Mouse (Mus musculus): ENCODE results near the gene Ccnb1. TPM values are rescaled to one million over a fixed set of nuclear protein-coding genes. Genes with fewer than 3 reads are reported as not detected.
A peak's percentile ranks its signal among the peaks of the same experiment; 100 is the strongest.

Gene Ccnb1
- polyA plus RNA-seq, 1 experiment from 2014 or later: 40.7 TPM

- Histone ChIP-seq H3K36me3 (replicated peaks; ENCODE audit: control insufficient read depth, insufficient read depth) (no peaks in the 10 kb centered on the region), H3K4me2 (replicated peaks) (0 out of 2 replicates have a peak overlapping the region, but pooled peaks have one; percentile 94), H3K27ac (no peak overlapping the region), H3K9ac (no peak overlapping the region), H3K4me3 (replicated peaks; ENCODE audit: low read length) (no peak overlapping the region), H3K27me3 (ENCODE audit: control insufficient read depth, insufficient read depth, low read length) (no peaks in the 10 kb centered on the region), H3K9me3 (ENCODE audit: control insufficient read depth, low read length) (no peaks in the 10 kb centered on the region), H3K4me1 (replicated peaks; ENCODE audit: control insufficient read depth, insufficient read depth, low read length) (peaks cover 6% of the 10 kb centered on the region; the same call in 1 of the 2 replicates)
- ATAC-seq (ENCODE audit: low FRiP score) (no peak), DNase-seq (ENCODE audit: low spot score) (no peak)
- WGBS: 68% methylated on average over 6 of the region's 6 CpGs
Observed at GRCm38 (mm10) chr13:100776710-100777109, 9.7 kb downstream of the Ccnb1 start.

DNA sequence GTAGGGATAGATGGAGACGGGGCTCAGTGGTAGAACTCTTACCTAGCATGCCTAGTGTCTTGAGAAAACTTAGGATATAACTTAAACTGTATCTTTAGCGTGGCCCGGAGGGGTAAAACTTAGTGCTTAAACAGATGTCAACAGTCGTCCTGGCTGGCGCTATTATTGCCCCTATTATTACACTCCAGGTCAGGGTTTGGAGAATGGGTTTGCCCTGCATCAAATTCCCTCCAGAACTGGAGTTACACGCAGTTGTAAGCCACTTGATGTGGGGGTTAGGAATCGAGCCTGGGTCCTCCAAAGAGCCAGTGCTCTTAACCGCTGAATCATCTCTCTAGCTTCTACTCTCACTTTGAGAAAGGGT, 10.3 kb downstream of the Ccnb1 start:
- DNase-seq (ENCODE audit: low spot score) (no peak), ATAC-seq (ENCODE audit: low FRiP score) (peak; percentile 44)
- Histone ChIP-seq H3K36me3 (replicated peaks; ENCODE audit: control insufficient read depth, insufficient read depth) (no peaks in the 10 kb centered on the region), H3K4me1 (replicated peaks; ENCODE audit: control insufficient read depth, insufficient read depth, low read length) (peaks cover 6% of the 10 kb centered on the region; the same call in 1 of the 2 replicates), H3K27me3 (ENCODE audit: control insufficient read depth, insufficient read depth, low read length) (no peaks in the 10 kb centered on the region), H3K9me3 (ENCODE audit: control insufficient read depth, low read length) (no peaks in the 10 kb centered on the region), H3K9ac (peak overlapping the region; percentile 49), H3K4me3 (replicated peaks; ENCODE audit: low read length) (peak overlapping the region; percentile 64), H3K27ac (peak overlapping the region; percentile 66; the same call in 1 of the 2 replicates), H3K4me2 (replicated peaks) (peak overlapping the region; percentile 94)
- 13% methylated on average over 8 of the region's 8 CpGs for WGBS

DNA sequence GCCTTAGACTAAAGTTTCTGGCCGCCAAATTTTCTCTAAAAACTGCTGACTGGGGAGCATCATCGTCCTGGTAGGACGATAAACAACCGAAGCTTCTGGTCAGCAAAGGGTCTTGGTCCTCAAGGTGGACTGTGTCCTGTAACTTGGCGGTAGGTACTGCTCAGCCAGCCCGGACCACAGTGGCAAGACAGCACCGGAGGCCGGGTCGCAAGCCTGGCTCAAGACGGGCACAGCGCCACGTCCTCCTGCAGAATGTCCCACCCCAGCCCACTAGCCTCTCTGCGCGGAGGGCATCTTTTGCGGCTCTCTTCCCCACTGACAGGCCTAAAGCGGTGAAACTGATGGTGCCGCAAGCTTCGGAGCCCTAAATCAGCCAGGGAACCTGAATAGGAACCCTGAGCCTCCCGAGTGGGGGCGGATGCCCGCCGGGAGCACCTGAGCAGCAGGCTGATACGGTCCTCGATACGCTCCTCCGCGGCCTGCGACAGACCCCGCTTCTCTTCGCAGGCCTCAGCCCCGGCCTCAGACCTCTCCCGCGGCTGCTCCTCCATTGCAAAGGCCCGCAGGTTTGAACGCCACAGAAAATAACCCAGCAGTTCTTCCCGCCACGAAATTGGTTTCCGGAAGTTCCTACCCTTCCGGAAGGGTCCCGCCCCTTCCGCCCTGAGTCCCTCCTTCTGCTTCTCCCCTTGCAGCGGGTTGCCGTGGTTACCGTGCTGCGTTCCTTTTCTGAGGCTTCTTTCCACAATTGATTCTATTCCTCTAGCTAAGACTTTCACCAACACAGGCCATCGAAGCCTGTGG, 10.9 kb downstream of the Ccnb1 start, which contains the start of gene Cenph:
Gene Cenph, minus strand, starts transcription at position 648 of the 804 bp plus-strand sequence.
- Histone ChIP-seq H3K27ac (peak within 1 kb of the TSS; percentile 66; the same call in 1 of the 2 replicates), H3K9me3 (ENCODE audit: control insufficient read depth, low read length) (no peaks in the 10 kb centered on the region), H3K4me3 (replicated peaks; ENCODE audit: low read length) (peak within 1 kb of the TSS; percentile 64), H3K27me3 (ENCODE audit: control insufficient read depth, insufficient read depth, low read length) (no peaks in the 10 kb centered on the region), H3K4me1 (replicated peaks; ENCODE audit: control insufficient read depth, insufficient read depth, low read length) (peaks cover 6% of the 10 kb centered on the region; the same call in 1 of the 2 replicates), H3K36me3 (replicated peaks; ENCODE audit: control insufficient read depth, insufficient read depth) (no peaks in the 10 kb centered on the region), H3K9ac (peak within 1 kb of the TSS; percentile 52), H3K4me2 (replicated peaks) (peak within 1 kb of the TSS; percentile 94)
- under 1% methylated on average over 46 of the region's 46 CpGs for WGBS
- DNase-seq (ENCODE audit: low spot score) (peak; percentile 88), ATAC-seq (ENCODE audit: low FRiP score) (peak; percentile 95)

DNA sequence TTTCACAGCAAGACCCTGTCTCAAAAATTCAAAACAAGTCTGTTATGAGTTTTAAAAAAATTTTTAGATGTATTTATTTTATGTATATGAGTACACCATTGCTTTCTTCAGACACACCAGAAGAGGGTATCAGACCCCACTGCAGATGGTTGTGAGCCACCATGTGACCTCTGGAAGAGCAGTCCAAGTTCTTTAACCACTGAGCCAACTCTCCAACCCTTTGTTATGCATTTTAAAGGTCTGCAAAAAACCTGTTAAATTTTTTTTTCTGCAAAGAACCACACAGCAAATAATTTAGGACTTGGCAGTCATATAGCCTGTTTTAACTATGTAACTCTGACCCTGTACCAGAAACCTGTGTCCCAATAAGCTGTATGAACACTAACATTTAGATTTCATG, 11.7 kb downstream of the Ccnb1 start:
- DNase-seq (ENCODE audit: low spot score): no peak
- Histone ChIP-seq H3K27me3 (ENCODE audit: control insufficient read depth, insufficient read depth, low read length) (no peaks in the 10 kb centered on the region), H3K4me3 (replicated peaks; ENCODE audit: low read length) (peak overlapping the region; percentile 64), H3K27ac (no peak overlapping the region), H3K9me3 (ENCODE audit: control insufficient read depth, low read length) (no peaks in the 10 kb centered on the region), H3K4me2 (replicated peaks) (peak overlapping the region; percentile 94), H3K9ac (0 out of 2 replicates have a peak overlapping the region, but pooled peaks have one; percentile 52), H3K36me3 (replicated peaks; ENCODE audit: control insufficient read depth, insufficient read depth) (no peaks in the 10 kb centered on the region), H3K4me1 (replicated peaks; ENCODE audit: control insufficient read depth, insufficient read depth, low read length) (peaks cover 6% of the 10 kb centered on the region; the same call in 1 of the 2 replicates)
- ATAC-seq (ENCODE audit: low FRiP score): no peak

- no peak overlapping the region for H3K27ac ChIP-seq
- H3K9me3 ChIP-seq (ENCODE audit: control insufficient read depth, low read length): no peaks in the 10 kb centered on the region
- H3K27me3 ChIP-seq (ENCODE audit: control insufficient read depth, insufficient read depth, low read length): no peaks in the 10 kb centered on the region
- no peak for DNase-seq (ENCODE audit: low spot score)
- H3K4me1 ChIP-seq (replicated peaks; ENCODE audit: control insufficient read depth, insufficient read depth, low read length): no peaks in the 10 kb centered on the region
- no peak overlapping the region for H3K4me2 ChIP-seq (replicated peaks)
- no peak overlapping the region for H3K4me3 ChIP-seq (replicated peaks; ENCODE audit: low read length)
- no peak for ATAC-seq (ENCODE audit: low FRiP score)
- no peaks in the 10 kb centered on the region for H3K36me3 ChIP-seq (replicated peaks; ENCODE audit: control insufficient read depth, insufficient read depth)
- WGBS: 99% methylated on average over 2 of the region's 2 CpGs
- H3K9ac ChIP-seq: no peak overlapping the region
Observed at GRCm38 (mm10) chr13:100755329-100755728, 31.0 kb downstream of the Ccnb1 start.

DNA sequence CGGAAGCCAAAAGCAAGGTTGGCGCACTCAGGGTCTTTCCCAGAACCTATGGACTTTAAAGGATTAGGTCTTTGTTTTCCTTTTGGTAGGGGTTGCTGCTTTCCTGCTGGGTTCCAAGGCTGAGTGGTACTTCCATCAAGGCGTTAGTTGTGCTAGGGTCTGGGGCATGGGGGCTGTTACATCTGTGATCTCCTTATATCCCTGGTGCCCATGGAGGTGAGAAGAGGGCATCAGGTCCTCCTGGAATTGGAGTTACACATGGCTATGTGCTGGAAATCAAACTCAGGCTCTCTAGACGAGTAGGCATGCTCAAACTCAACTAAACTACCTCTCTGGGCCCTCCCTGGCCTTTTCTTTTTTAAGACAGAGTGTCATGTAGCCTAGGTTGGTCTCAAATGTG, 32.2 kb downstream of the Ccnb1 start:
- ATAC-seq (ENCODE audit: low FRiP score) (no peak), DNase-seq (ENCODE audit: low spot score) (no peak)
- H3K4me1 ChIP-seq (replicated peaks; ENCODE audit: control insufficient read depth, insufficient read depth, low read length): no peaks in the 10 kb centered on the region
- H3K9ac ChIP-seq: no peak overlapping the region
- 73% methylated on average over 4 of the region's 4 CpGs for WGBS
- no peaks in the 10 kb centered on the region for H3K27me3 ChIP-seq (ENCODE audit: control insufficient read depth, insufficient read depth, low read length)
- no peak overlapping the region for H3K27ac ChIP-seq
- H3K4me2 ChIP-seq (replicated peaks): no peak overlapping the region
- no peaks in the 10 kb centered on the region for H3K36me3 ChIP-seq (replicated peaks; ENCODE audit: control insufficient read depth, insufficient read depth)
- no peak overlapping the region for H3K4me3 ChIP-seq (replicated peaks; ENCODE audit: low read length)
- H3K9me3 ChIP-seq (ENCODE audit: control insufficient read depth, low read length): no peaks in the 10 kb centered on the region

- WGBS: 86% methylated on average over 6 of the region's 6 CpGs
- Histone ChIP-seq H3K4me3 (replicated peaks; ENCODE audit: low read length) (no peak overlapping the region), H3K27ac (no peak overlapping the region), H3K4me2 (replicated peaks) (no peak overlapping the region), H3K36me3 (replicated peaks; ENCODE audit: control insufficient read depth, insufficient read depth) (no peaks in the 10 kb centered on the region), H3K27me3 (ENCODE audit: control insufficient read depth, insufficient read depth, low read length) (no peaks in the 10 kb centered on the region), H3K4me1 (replicated peaks; ENCODE audit: control insufficient read depth, insufficient read depth, low read length) (no peaks in the 10 kb centered on the region), H3K9ac (no peak overlapping the region), H3K9me3 (ENCODE audit: control insufficient read depth, low read length) (no peaks in the 10 kb centered on the region)
- DNase-seq (ENCODE audit: low spot score): no peak
- ATAC-seq (ENCODE audit: low FRiP score): no peak
Observed at GRCm38 (mm10) chr13:100753011-100753410, 33.4 kb downstream of the Ccnb1 start.

GRCm38 (mm10) chr13:100752529-100752928, 33.8 kb downstream of the Ccnb1 start:
- H3K9ac ChIP-seq: no peak overlapping the region
- H3K27ac ChIP-seq: no peak overlapping the region
- H3K9me3 ChIP-seq (ENCODE audit: control insufficient read depth, low read length): no peaks in the 10 kb centered on the region
- no peaks in the 10 kb centered on the region for H3K4me1 ChIP-seq (replicated peaks; ENCODE audit: control insufficient read depth, insufficient read depth, low read length)
- no peak overlapping the region for H3K4me2 ChIP-seq (replicated peaks)
- no peaks in the 10 kb centered on the region for H3K27me3 ChIP-seq (ENCODE audit: control insufficient read depth, insufficient read depth, low read length)
- DNase-seq (ENCODE audit: low spot score) (no peak), ATAC-seq (ENCODE audit: low FRiP score) (no peak)
- WGBS: 95% methylated on average over 8 of the region's 8 CpGs
- no peaks in the 10 kb centered on the region for H3K36me3 ChIP-seq (replicated peaks; ENCODE audit: control insufficient read depth, insufficient read depth)
- H3K4me3 ChIP-seq (replicated peaks; ENCODE audit: low read length): no peak overlapping the region

- H3K4me3 ChIP-seq (replicated peaks; ENCODE audit: low read length): no peak overlapping the region
- DNase-seq (ENCODE audit: low spot score) (no peak), ATAC-seq (ENCODE audit: low FRiP score) (no peak)
- WGBS: 88% methylated on average over 3 of the region's 3 CpGs
- H3K9ac ChIP-seq: no peak overlapping the region
- no peak overlapping the region for H3K4me2 ChIP-seq (replicated peaks)
- no peaks in the 10 kb centered on the region for H3K27me3 ChIP-seq (ENCODE audit: control insufficient read depth, insufficient read depth, low read length)
- H3K27ac ChIP-seq: no peak overlapping the region
- no peaks in the 10 kb centered on the region for H3K4me1 ChIP-seq (replicated peaks; ENCODE audit: control insufficient read depth, insufficient read depth, low read length)
- no peaks in the 10 kb centered on the region for H3K9me3 ChIP-seq (ENCODE audit: control insufficient read depth, low read length)
- H3K36me3 ChIP-seq (replicated peaks; ENCODE audit: control insufficient read depth, insufficient read depth): no peaks in the 10 kb centered on the region
Observed at GRCm38 (mm10) chr13:100751402-100751801, 35.0 kb downstream of the Ccnb1 start.

Measured in hindbrain, embryonic 14.5 days (tissue).